Mouse (Mus musculus): ENCODE results near the gene Arl6ip4.

GRCm38 (mm10) chr5:124085513-124085912 lies 30.4 kb upstream of the Arl6ip4 start:
- TF ChIP-seq CTCF (conservative IDR thresholded peaks at IDR 0.05; ENCODE audit: insufficient read depth, insufficient read length, low read depth, low read length) = no peak
- TF ChIP-seq POLR2A (IDR thresholded peaks at IDR 0.05; ENCODE audit: low read depth, low read length) = no peak
